In genomic region chr11:29815670-29816069, GRCm38 (mm10) we compare ENCODE assay signal across 21 mouse cellular contexts. TPM values are rescaled to one million over a fixed set of nuclear protein-coding genes. Genes with fewer than 3 reads are reported as not detected.
A peak's percentile ranks its signal among the peaks of the same experiment; 100 is the strongest.
DNase-seq lines count a peak whose midpoint lies in the region; ATAC-seq and TF ChIP-seq lines count a peak whose summit lies in the region.
"Had no signal": no experiment of that assay in that cellular context is flagged by ENCODE, and none has a peak within 500 bp of the region (broad histone marks: within the 10 kb centered on the region; RNA-seq: fewer than 3 reads in every experiment).

No protein-coding gene starts in this region.

- H3K9me3 ChIP-seq in heart, embryonic 11.5 days (replicated peaks; ENCODE audit: control insufficient read depth, low read length) = no peaks in the 10 kb centered on the region
- no peaks in the 10 kb centered on the region for H3K9me3 ChIP-seq in liver, embryonic 11.5 days (ENCODE audit: control insufficient read depth, low read length)
- H3K9me3 ChIP-seq in liver, embryonic 13.5 days (replicated peaks) = no peaks in the 10 kb centered on the region
- H3K9me3 ChIP-seq in liver, postnatal 0 days (ENCODE audit: low read length) = no peaks in the 10 kb centered on the region
- H3K9me3 ChIP-seq in embryonic facial prominence, embryonic 10.5 days = no peaks in the 10 kb centered on the region
- H3K9me3 ChIP-seq: embryonic facial prominence, embryonic 15.5 days; forebrain, embryonic 12.5 days; G1E; hindbrain, embryonic 10.5 days; intestine, embryonic 15.5 days had no signal

- H3K9ac ChIP-seq in heart, embryonic 11.5 days (ENCODE audit: low read depth, low read length) = no peak overlapping the region
- no peak overlapping the region for H3K9ac ChIP-seq in liver, embryonic 11.5 days (ENCODE audit: low read depth, low read length)
- H3K9ac ChIP-seq in liver, embryonic 13.5 days = peak overlapping the region; percentile 57
- H3K9ac ChIP-seq in liver, postnatal 0 days (replicated peaks) = no peak overlapping the region
- H3K9ac ChIP-seq: embryonic facial prominence, embryonic 15.5 days; forebrain, embryonic 12.5 days; hindbrain, embryonic 14.5 days; intestine, embryonic 15.5 days had no signal

- peaks cover 14% of the 10 kb centered on the region for H3K4me1 ChIP-seq in heart, embryonic 11.5 days (ENCODE audit: control insufficient read depth, insufficient read depth, low read length)
- H3K4me1 ChIP-seq in liver, embryonic 11.5 days (replicated peaks; ENCODE audit: control insufficient read depth, insufficient read depth, low read length) = peaks cover 3% of the 10 kb centered on the region
- peaks cover 49% of the 10 kb centered on the region for H3K4me1 ChIP-seq in liver, embryonic 13.5 days (replicated peaks)
- H3K4me1 ChIP-seq in liver, postnatal 0 days (ENCODE audit: insufficient read depth) = no peaks in the 10 kb centered on the region
- peaks cover 4% of the 10 kb centered on the region; the same call in 1 of the 2 replicates for H3K4me1 ChIP-seq in embryonic facial prominence, embryonic 10.5 days
- H3K4me1 ChIP-seq: embryonic facial prominence, embryonic 15.5 days; forebrain, embryonic 12.5 days; hindbrain, embryonic 10.5 days; intestine, embryonic 15.5 days had no signal

- no peak for DNase-seq in heart, postnatal 4 days
- no peak for DNase-seq in liver, embryonic 11.5 days (ENCODE audit: low spot score)
- DNase-seq in liver = no peak
- no peak for DNase-seq in liver, embryonic 13.5 days
- DNase-seq in liver, postnatal 0 days = no peak
- no peak for DNase-seq in frontal cortex, adult 2 months (ENCODE audit: extremely low spot score in 1 of 2, low spot score in 1 of 2)
- no peak for DNase-seq in embryonic facial prominence, embryonic 10.5 days (ENCODE audit: low spot score)
- DNase-seq: adrenal gland, postnatal 14 days; cerebellum, adult 2 months; gastrocnemius, postnatal 25 days; kidney, adult 18-20 months had no signal

- no peak overlapping the region for H3K4me3 ChIP-seq in heart, embryonic 11.5 days (ENCODE audit: low read depth, low read length)
- no peak overlapping the region for H3K4me3 ChIP-seq in liver, embryonic 11.5 days (ENCODE audit: low read depth, low read length)
- no peak overlapping the region for H3K4me3 ChIP-seq in liver, embryonic 13.5 days (replicated peaks)
- H3K4me3 ChIP-seq in liver, postnatal 0 days (ENCODE audit: low read depth, low read length) = no peak overlapping the region
- no peak overlapping the region for H3K4me3 ChIP-seq in embryonic facial prominence, embryonic 10.5 days
- H3K4me3 ChIP-seq: embryonic facial prominence, embryonic 15.5 days; forebrain, embryonic 12.5 days; hindbrain, embryonic 10.5 days; intestine, embryonic 15.5 days had no signal

- no peak; the same call in 1 of the 2 replicates for TF ChIP-seq EP300 in liver, postnatal 0 days (IDR thresholded peaks at IDR 0.05; ENCODE audit: low read depth)

- no peak for TF ChIP-seq CTCF in liver, postnatal 0 days (IDR thresholded peaks at IDR 0.05; ENCODE audit: low read depth)

- H3K36me3 ChIP-seq in heart, embryonic 11.5 days (ENCODE audit: control insufficient read depth, insufficient read depth, low read length) = no peaks in the 10 kb centered on the region
- H3K36me3 ChIP-seq in liver, embryonic 11.5 days (ENCODE audit: control insufficient read depth, insufficient read depth, low read length) = no peaks in the 10 kb centered on the region
- H3K36me3 ChIP-seq in liver, embryonic 13.5 days = no peaks in the 10 kb centered on the region
- no peaks in the 10 kb centered on the region for H3K36me3 ChIP-seq in liver, postnatal 0 days (replicated peaks; ENCODE audit: insufficient read depth, low read length)
- H3K36me3 ChIP-seq in embryonic facial prominence, embryonic 10.5 days (replicated peaks) = no peaks in the 10 kb centered on the region
- H3K36me3 ChIP-seq: embryonic facial prominence, embryonic 15.5 days; forebrain, embryonic 12.5 days; G1E; hindbrain, embryonic 10.5 days; intestine, embryonic 15.5 days had no signal

- H3K27ac ChIP-seq in heart, embryonic 11.5 days (ENCODE audit: low read depth, low read length) = peak overlapping the region; percentile 89
- peak overlapping the region; percentile 88 for H3K27ac ChIP-seq in liver, embryonic 11.5 days (ENCODE audit: low read depth, low read length)
- peak overlapping the region; percentile 99 for H3K27ac ChIP-seq in liver, embryonic 13.5 days
- peak overlapping the region; percentile 87 for H3K27ac ChIP-seq in liver, postnatal 0 days (ENCODE audit: low read depth)
- no peak overlapping the region for H3K27ac ChIP-seq in embryonic facial prominence, embryonic 10.5 days (replicated peaks)
- H3K27ac ChIP-seq: embryonic facial prominence, embryonic 15.5 days; forebrain, embryonic 12.5 days; hindbrain, embryonic 10.5 days; hindbrain, embryonic 14.5 days; intestine, embryonic 15.5 days had no signal

- no peak for ATAC-seq in heart, embryonic 11.5 days (replicated peaks; ENCODE audit: insufficient number of reproducible peaks, low FRiP score, low TSS enrichment)
- no peak for ATAC-seq in liver, embryonic 11.5 days (replicated peaks; ENCODE audit: low FRiP score)
- ATAC-seq in liver, embryonic 13.5 days (ENCODE audit: low read depth) = peak; percentile 43
- no peak; the same call in 1 of the 2 replicates for ATAC-seq in liver, postnatal 0 days
- ATAC-seq: activated CD4-positive, CD25-positive, alpha-beta regulatory T cell, adult 4 months; forebrain, embryonic 16.5 days; Patski had no signal

- no peaks in the 10 kb centered on the region for H3K27me3 ChIP-seq in heart, embryonic 11.5 days (ENCODE audit: control insufficient read depth, insufficient read depth, low read length)
- no peaks in the 10 kb centered on the region for H3K27me3 ChIP-seq in liver, embryonic 11.5 days (replicated peaks; ENCODE audit: control insufficient read depth, insufficient read depth, low read length)
- H3K27me3 ChIP-seq in liver, embryonic 13.5 days = no peaks in the 10 kb centered on the region
- no peaks in the 10 kb centered on the region for H3K27me3 ChIP-seq in liver, postnatal 0 days (ENCODE audit: insufficient read depth, low read length)
- H3K27me3 ChIP-seq in embryonic facial prominence, embryonic 10.5 days (replicated peaks; ENCODE audit: low read depth, poor library complexity, severe bottlenecking) = no peaks in the 10 kb centered on the region
- H3K27me3 ChIP-seq: embryonic facial prominence, embryonic 15.5 days; forebrain, embryonic 12.5 days; intestine, embryonic 15.5 days; Patski had no signal

- H3K4me2 ChIP-seq in heart, embryonic 11.5 days = no peak overlapping the region
- no peak overlapping the region for H3K4me2 ChIP-seq in liver, embryonic 11.5 days
- H3K4me2 ChIP-seq in liver, embryonic 13.5 days = peak overlapping the region; percentile 58
- H3K4me2 ChIP-seq in liver, postnatal 0 days (ENCODE audit: low read depth, low read length) = peak overlapping the region; percentile 10; the same call in 1 of the 2 replicates
- H3K4me2 ChIP-seq: embryonic facial prominence, embryonic 15.5 days; forebrain, embryonic 12.5 days; hindbrain, embryonic 14.5 days; intestine, embryonic 15.5 days had no signal

RNA-seq across cellular contexts. Expression of gene 4931440F15Rik, which starts 9.8 kb away (rescaled TPM):
- polyA plus RNA-seq in heart, embryonic 11.5 days (2014; fragmentation: Nextera tagmentation; extraction: Ambion mirVana) = 0.15 and 0.21 TPM in 2 replicates
- total RNA-seq in heart, postnatal 4 days (2021) = 1 to 10 TPM; 1.1 to 1.5 TPM
- polyA plus RNA-seq in liver, embryonic 11.5 days (2014; fragmentation: Nextera tagmentation; extraction: Ambion mirVana) = 0.70 and 0.95 TPM in 2 replicates
- 0.29 and 0.38 TPM in 2 replicates for polyA plus RNA-seq in liver, embryonic 13.5 days (2015; fragmentation: Nextera tagmentation; extraction: Ambion mirVana)
- 0.33 TPM in 2 replicates for polyA plus RNA-seq in liver, postnatal 0 days (2015; fragmentation: Nextera tagmentation; extraction: Ambion mirVana)
- 0.88 and 1.2 TPM in 2 replicates for polyA plus RNA-seq in frontal cortex, adult 2 months (2012; rRNA removed)
- polyA plus RNA-seq in embryonic facial prominence, embryonic 10.5 days (2016; fragmentation: Nextera tagmentation; extraction: Ambion mirVana) = 0.15 TPM in 2 replicates
- polyA plus RNA-seq: activated CD4-positive, CD25-positive, alpha-beta regulatory T cell, adult 4 months; G1E had no signal

Comparison
In these comparisons a context has a peak if more than half of its experiments do, and no peak if none do; other contexts are left out.
1. H3K4me2 ChIP-seq: peak in liver, embryonic 13.5 days (single experiment) and liver, postnatal 0 days (single experiment); none in heart, embryonic 11.5 days (single experiment) and liver, embryonic 11.5 days (single experiment).